Mouse (Mus musculus): ENCODE results near the gene Mob3a.

GRCm38 (mm10) chr10:80742180-80742978, 40.6 kb upstream of the Mob3a start, which contains the start of gene Ap3d1:
- TF ChIP-seq CTCF (IDR thresholded peaks at IDR 0.05; ENCODE audit: borderline replicate concordance, insufficient read depth, low read length) = no peak
- TF ChIP-seq POLR2A (IDR thresholded peaks at IDR 0.05; ENCODE audit: low read depth, low read length) = peak; percentile 66
